Mouse (Mus musculus) brown adipose tissue, adult 24 weeks (tissue): ENCODE data around the gene Gm11634. TPM values are rescaled to one million over a fixed set of nuclear protein-coding genes. Genes with fewer than 3 reads are reported as not detected.
"Not testable (repeated sequence)": the region's sequence is repeated elsewhere in the genome, so short reads cannot be mapped to it uniquely, and the experiment has no call there.

ENCODE experiments used
- H3K27ac ChIP-seq: fragments of 200-500 bp; replicated peaks from 2 replicates; pipeline ENCODE4 v1.5.1; 2012; ENCODE audit warnings: low read depth, mild to moderate bottlenecking, low read length
- H3K4me1 ChIP-seq: fragments of 200-500 bp; 2 replicates; pipeline ENCODE4 v1.6.1; 2012; ENCODE audit warnings: low read length, mixed read lengths; ENCODE audit not compliant: control insufficient read depth, insufficient read depth, insufficient read length
- H3K4me3 ChIP-seq: fragments of 200-500 bp; 2 replicates; pipeline ENCODE4 v1.5.1; 2012; ENCODE audit warnings: low read depth, mild to moderate bottlenecking, low read length, moderate library complexity; ENCODE audit not compliant: insufficient read depth
- polyA plus RNA-seq: library from polyadenylated mRNA; stranded (reverse); fragments of >200 nt; gene quantifications from 2 replicates; pipeline ENCODE4 v1.2.4, GENCODE M21; 2012; ENCODE audit not compliant: missing spikeins, insufficient read depth, insufficient read length

Gene Gm11634
- polyA plus RNA-seq, 1 experiment, result not detected

DNA sequence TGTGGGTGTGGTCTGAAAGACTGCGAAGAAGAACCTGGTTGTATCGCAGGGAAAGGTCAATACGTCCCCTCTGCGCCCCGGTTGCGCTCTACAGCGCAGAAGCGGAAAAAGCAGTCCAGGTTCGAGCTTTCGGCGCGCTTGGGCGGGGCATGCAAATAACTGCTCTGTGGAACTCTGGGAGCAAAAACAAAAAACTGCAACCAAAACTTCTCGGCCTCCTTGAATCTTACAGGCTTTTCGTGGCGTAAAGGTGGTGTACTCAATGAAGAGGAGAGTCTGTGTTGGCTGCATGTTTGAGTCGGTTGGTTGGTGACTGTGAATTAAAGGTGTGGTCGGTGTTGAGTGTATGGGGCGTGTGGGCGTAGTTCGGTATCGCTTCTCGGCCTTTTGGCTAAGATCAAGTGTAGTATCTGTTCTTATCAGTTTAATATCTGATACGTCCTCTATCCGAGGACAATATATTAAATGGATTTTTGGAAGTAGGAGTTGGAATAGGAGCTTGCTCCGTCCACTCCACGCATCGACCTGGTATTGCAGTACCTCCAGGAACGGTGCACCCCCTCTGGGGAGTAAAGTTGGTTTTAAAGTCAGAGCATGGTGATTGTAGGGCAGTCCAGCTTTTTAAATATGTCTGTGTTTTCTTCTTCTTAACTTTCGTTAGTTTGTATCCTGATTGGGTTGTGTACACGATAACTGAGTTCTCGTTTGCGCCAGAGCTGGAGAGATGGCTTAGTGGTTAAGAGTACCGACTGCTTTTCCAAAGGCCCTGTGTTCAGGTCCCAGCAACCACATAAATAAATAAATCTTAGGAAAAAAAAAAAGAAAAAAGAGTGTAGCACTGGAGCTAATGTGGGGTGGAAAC, 28.2 kb upstream of the Gm11634 start, which contains the start of gene Rdm1:
Gene Rdm1, plus strand, starts transcription at position 201 of the 862 bp plus-strand sequence.
- Histone ChIP-seq H3K4me3 (peak within 1 kb of the TSS; percentile 74), H3K27ac (peak within 1 kb of the TSS; percentile 96), H3K4me1 (no peaks in the 10 kb centered on the region)

GRCm38 (mm10) chr11:101626649-101626994, 27.6 kb upstream of the Gm11634 start:
- H3K4me3 ChIP-seq, result peak overlapping the region; percentile 69
- H3K27ac ChIP-seq, result peak overlapping the region; percentile 64
- no peaks in the 10 kb centered on the region for H3K4me1 ChIP-seq

GRCm38 (mm10) chr11:101620022-101620655, 21.1 kb upstream of the Gm11634 start:
- H3K4me3 ChIP-seq, H3K4me1 ChIP-seq, H3K27ac ChIP-seq: not testable (repeated sequence)

- H3K4me3 ChIP-seq, result no peak overlapping the region
- no peaks in the 10 kb centered on the region for H3K4me1 ChIP-seq
- no peak overlapping the region for H3K27ac ChIP-seq
These were observed 19.5 kb upstream of the Gm11634 start for GRCm38 (mm10) chr11:101618596-101618995.

GRCm38 (mm10) chr11:101617849-101618248, 18.8 kb upstream of the Gm11634 start:
- Histone ChIP-seq H3K4me3 (no peak overlapping the region), H3K4me1 (no peaks in the 10 kb centered on the region)

DNA sequence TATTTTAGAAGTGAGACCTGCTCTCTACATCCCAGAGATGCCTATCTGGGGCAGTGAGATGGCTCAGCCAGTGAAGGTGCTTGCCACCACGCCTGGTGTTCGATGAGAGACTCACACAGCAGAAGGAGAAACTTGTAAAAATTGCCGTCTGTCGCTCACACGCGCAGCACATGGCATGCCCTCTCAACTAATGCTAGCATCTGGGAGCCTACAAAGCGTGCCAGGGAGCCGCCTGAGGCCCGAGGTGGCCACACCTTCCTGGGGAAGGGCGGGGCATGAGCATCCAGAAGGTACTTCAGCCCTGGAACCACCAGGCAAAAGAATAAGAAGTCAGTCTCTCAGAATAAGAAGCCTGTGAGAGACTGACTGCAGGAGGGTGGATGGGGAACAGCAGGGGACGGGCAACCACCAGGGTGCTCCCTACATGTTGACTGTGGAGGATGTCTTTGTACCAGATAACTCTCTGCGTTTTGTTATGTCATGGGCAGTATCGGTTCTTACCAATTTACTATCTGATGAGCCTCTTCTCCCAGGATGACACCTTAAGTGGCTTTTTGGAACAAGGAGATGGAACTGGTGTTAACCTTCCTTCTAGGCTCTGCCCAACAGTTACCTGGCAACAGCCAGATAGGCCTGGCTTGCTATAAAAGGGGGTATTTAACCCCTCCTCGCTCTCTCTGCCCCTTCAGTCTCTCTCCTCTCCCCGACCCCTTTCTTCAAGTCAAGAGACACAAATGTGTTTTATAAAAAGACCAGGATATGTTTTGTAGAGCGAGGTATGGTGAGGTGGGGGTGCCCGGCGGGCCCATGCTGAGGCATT, 18.1 kb upstream of the Gm11634 start:
- H3K4me1 ChIP-seq, result no peaks in the 10 kb centered on the region
- H3K27ac ChIP-seq, result no peak overlapping the region
- no peak overlapping the region for H3K4me3 ChIP-seq

More at GRCm38 (mm10) chr11:101617849-101618248, 18.8 kb upstream of the Gm11634 start:
- no peak overlapping the region for H3K27ac ChIP-seq

DNA sequence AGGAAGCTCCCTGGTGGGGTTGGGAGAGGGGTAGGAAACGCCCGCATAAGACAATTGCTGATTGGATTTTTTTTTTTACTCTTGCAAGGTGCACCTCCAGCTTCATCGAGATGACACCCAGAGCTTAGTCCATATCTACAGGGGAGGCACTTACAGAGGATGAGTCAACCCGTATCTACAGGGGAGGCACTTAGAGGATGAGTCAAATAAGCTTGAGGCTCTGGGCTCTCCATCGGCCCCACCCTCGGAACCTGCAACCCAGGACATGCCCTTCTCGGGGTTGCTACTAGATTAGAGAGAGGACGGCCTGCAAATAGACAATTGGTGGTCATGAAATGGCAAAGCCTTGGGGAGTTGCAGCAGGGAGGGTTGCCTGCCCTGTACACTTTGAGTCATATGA, 17.0 kb upstream of the Gm11634 start:
- Histone ChIP-seq H3K4me1 (no peaks in the 10 kb centered on the region), H3K27ac (no peak overlapping the region), H3K4me3 (no peak overlapping the region)

- no peak overlapping the region for H3K27ac ChIP-seq
- no peaks in the 10 kb centered on the region for H3K4me1 ChIP-seq
- H3K4me3 ChIP-seq, result no peak overlapping the region
These were observed 16.3 kb upstream of the Gm11634 start for GRCm38 (mm10) chr11:101615380-101615779.

- H3K4me3 ChIP-seq, result no peak overlapping the region
These were observed 15.1 kb upstream of the Gm11634 start for GRCm38 (mm10) chr11:101614116-101614515.

DNA sequence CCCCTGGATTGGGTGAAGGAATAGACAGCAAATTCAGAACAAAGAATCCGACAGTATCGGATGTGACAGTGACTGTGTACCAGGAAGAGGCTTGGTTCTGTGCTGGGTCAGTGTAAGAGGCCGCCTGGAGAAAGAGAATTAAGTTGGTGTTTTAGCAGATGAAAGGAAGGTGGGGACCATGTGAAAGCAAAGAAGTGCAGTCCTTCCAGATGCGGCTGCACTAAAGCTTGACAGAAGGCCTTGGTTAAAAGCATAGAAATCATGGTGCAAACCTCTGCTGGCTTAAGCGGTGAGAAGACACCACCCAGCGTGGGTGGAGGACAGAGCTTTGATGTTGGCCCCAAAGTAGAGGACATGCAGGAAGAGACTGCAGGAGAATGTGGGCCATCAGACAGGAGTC, 14.5 kb upstream of the Gm11634 start:
- Histone ChIP-seq H3K4me3 (no peak overlapping the region), H3K27ac (no peak overlapping the region)

More at GRCm38 (mm10) chr11:101614116-101614515, 15.1 kb upstream of the Gm11634 start:
- Histone ChIP-seq H3K4me1 (no peaks in the 10 kb centered on the region), H3K27ac (no peak overlapping the region)

GRCm38 (mm10) chr11:101610445-101610844, 11.4 kb upstream of the Gm11634 start:
- H3K4me3 ChIP-seq, result no peak overlapping the region
- no peaks in the 10 kb centered on the region for H3K4me1 ChIP-seq
- no peak overlapping the region for H3K27ac ChIP-seq

More for the DNA sequence above, 14.5 kb upstream of the Gm11634 start:
- H3K4me1 ChIP-seq, result no peaks in the 10 kb centered on the region

DNA sequence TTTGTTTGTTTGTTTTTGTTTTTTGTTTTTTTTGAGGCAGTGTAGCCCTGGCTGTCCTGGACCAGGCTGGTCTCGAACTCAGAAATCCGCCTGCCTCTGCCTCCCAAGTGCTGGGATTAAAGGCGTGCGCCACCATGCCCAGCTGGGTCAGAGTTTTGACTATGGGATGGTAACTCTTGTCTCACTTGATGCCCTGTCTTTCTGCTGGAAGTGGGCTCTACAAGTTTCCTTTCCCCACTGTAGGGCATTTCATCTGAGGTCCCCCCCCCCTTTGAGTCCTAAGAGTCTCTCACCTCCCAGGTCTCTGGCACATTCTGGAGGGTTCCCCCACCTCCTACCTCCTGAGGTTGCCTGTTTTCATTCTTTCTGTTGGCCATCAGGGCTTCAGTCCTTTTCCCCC, 8.1 kb upstream of the Gm11634 start:
- not testable (repeated sequence) for H3K4me1 ChIP-seq, H3K4me3 ChIP-seq, H3K27ac ChIP-seq

GRCm38 (mm10) chr11:101604531-101605453, 5.7 kb upstream of the Gm11634 start:
- H3K4me3 ChIP-seq, result peak overlapping the region; percentile 63
- not testable (repeated sequence) for H3K4me1 ChIP-seq, H3K27ac ChIP-seq

DNA sequence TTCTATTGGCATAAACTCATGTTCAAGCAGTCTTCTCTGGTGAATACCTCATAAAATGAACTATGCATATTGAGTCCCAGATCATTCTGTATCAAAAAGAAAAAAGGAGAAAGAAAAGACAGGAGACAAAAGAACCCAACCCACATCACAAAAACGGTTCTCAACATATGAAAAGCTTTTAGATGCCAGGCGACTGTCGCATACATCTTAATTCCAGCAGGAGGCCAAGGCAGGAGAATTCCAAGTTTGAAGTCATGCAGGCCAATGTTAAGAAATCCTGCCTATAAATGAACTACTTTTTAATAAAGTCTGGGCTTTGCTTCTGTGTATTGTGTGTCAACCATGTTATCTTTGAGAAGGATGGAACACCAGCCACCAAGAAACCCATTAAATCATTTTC, 5.1 kb upstream of the Gm11634 start:
- Histone ChIP-seq H3K4me1 (no peaks in the 10 kb centered on the region), H3K27ac (no peak overlapping the region), H3K4me3 (no peak overlapping the region)
